Mouse (Mus musculus): ENCODE data around the gene Snx29. TPM values are rescaled to one million over a fixed set of nuclear protein-coding genes. Genes with fewer than 3 reads are reported as not detected.
A peak's percentile ranks its signal among the peaks of the same experiment; 100 is the strongest.

Snx29 gene
- polyA plus RNA-seq, 1 experiment from 2014 or later = 14.2 TPM

GRCm38 (mm10) chr16:11537663-11538062, 215.0 kb downstream of the Snx29 start:
- no peak for ATAC-seq (ENCODE audit: insufficient number of reproducible peaks, low FRiP score, low TSS enrichment, low read depth)
- H3K4me3 ChIP-seq (replicated peaks) = no peak overlapping the region
- no peak overlapping the region for H3K4me2 ChIP-seq (replicated peaks)
- 40% methylated on average over 5 of the region's 5 CpGs for WGBS
- no peak overlapping the region for H3K27ac ChIP-seq (replicated peaks)
- H3K36me3 ChIP-seq = no peaks in the 10 kb centered on the region
- H3K9ac ChIP-seq = no peak overlapping the region
- H3K27me3 ChIP-seq = no peaks in the 10 kb centered on the region
- no peaks in the 10 kb centered on the region for H3K9me3 ChIP-seq (replicated peaks)
- peaks cover 13% of the 10 kb centered on the region; the same call in 1 of the 2 replicates for H3K4me1 ChIP-seq

DNA sequence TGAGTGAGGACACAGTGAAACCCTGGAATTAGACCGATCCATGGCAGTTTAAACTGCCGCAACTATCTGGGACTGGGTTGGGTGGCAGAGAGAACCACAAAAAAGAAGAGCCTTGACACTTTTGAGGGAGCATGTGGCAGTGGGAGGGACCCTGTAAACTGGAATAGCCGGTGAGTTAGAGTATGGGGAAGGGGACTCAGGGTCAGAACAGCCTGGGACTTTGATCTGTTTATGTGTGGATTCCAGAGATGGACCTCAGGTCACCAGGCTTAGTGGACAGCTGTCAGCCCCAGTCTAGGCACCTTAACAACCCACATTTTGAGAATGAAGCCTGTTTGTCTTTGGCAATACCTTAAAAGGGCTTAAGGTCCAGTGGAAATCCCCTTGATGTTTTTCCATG, 215.5 kb downstream of the Snx29 start:
- H3K27ac ChIP-seq (replicated peaks) = no peak overlapping the region
- H3K9me3 ChIP-seq (replicated peaks) = no peaks in the 10 kb centered on the region
- no peak overlapping the region for H3K4me3 ChIP-seq (replicated peaks)
- H3K36me3 ChIP-seq = no peaks in the 10 kb centered on the region
- H3K27me3 ChIP-seq = no peaks in the 10 kb centered on the region
- H3K9ac ChIP-seq = no peak overlapping the region
- H3K4me2 ChIP-seq (replicated peaks) = no peak overlapping the region
- no peak for ATAC-seq (ENCODE audit: insufficient number of reproducible peaks, low FRiP score, low TSS enrichment, low read depth)
- 43% methylated on average over 3 of the region's 3 CpGs for WGBS
- H3K4me1 ChIP-seq = peaks cover 11% of the 10 kb centered on the region; the same call in 1 of the 2 replicates

GRCm38 (mm10) chr16:11540961-11541360, 218.3 kb downstream of the Snx29 start:
- Histone ChIP-seq H3K4me2 (replicated peaks) (no peak overlapping the region), H3K27me3 (no peaks in the 10 kb centered on the region), H3K4me1 (peaks cover 6% of the 10 kb centered on the region; the same call in 1 of the 2 replicates), H3K36me3 (no peaks in the 10 kb centered on the region), H3K27ac (replicated peaks) (no peak overlapping the region), H3K9ac (no peak overlapping the region), H3K9me3 (replicated peaks) (no peaks in the 10 kb centered on the region), H3K4me3 (replicated peaks) (no peak overlapping the region)
- no peak for ATAC-seq (ENCODE audit: insufficient number of reproducible peaks, low FRiP score, low TSS enrichment, low read depth)

GRCm38 (mm10) chr16:11541769-11542168, 219.1 kb downstream of the Snx29 start:
- no peak overlapping the region for H3K27ac ChIP-seq (replicated peaks)
- WGBS = 92% methylated on average over 7 of the region's 7 CpGs
- no peak overlapping the region for H3K4me3 ChIP-seq (replicated peaks)
- H3K9ac ChIP-seq = no peak overlapping the region
- no peaks in the 10 kb centered on the region for H3K9me3 ChIP-seq (replicated peaks)
- H3K36me3 ChIP-seq = no peaks in the 10 kb centered on the region
- H3K4me2 ChIP-seq (replicated peaks) = no peak overlapping the region
- H3K4me1 ChIP-seq = peaks cover 6% of the 10 kb centered on the region; the same call in 1 of the 2 replicates
- no peaks in the 10 kb centered on the region for H3K27me3 ChIP-seq
- ATAC-seq (ENCODE audit: insufficient number of reproducible peaks, low FRiP score, low TSS enrichment, low read depth) = no peak

DNA sequence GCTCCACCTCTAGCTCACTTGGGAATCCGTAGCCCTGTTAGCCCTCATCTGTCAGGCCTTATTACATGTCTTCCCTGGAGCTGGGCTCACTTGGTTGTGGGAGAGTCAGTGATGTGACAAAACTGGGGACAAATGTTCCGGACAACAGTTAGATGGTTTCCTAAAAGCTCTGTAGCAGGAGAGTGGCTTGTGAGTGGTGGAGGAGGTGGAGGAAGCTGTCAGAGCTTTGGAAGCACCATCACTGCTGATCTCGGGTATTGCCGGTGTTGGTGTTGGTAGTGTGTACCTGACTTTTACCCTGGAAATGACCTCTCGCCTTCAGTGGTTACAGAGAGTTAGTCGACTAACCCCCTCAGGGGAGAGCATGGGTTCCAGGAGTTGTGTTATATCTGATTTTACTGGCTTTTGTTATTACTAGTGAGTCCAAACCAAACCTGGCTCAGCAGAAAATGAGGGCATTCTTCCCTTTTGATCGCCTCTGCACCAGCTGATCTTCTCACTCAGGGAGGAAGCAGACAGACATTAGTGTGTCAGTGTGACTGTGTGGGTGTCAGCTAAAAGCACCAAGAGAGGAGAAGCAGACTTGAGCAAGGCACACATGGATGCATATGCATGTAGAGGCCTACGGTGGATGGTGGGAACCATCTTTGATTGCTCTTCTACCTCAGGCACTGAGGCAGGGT, 227.5 kb downstream of the Snx29 start:
- no peak for ATAC-seq (ENCODE audit: insufficient number of reproducible peaks, low FRiP score, low TSS enrichment, low read depth)
- Histone ChIP-seq H3K9ac (no peak overlapping the region), H3K4me1 (no peaks in the 10 kb centered on the region), H3K4me3 (replicated peaks) (no peak overlapping the region), H3K27ac (replicated peaks) (no peak overlapping the region), H3K9me3 (replicated peaks) (no peaks in the 10 kb centered on the region), H3K36me3 (no peaks in the 10 kb centered on the region), H3K27me3 (no peaks in the 10 kb centered on the region), H3K4me2 (replicated peaks) (no peak overlapping the region)
- WGBS = 83% methylated on average over 8 of the region's 8 CpGs

GRCm38 (mm10) chr16:11561714-11562113, 239.0 kb downstream of the Snx29 start:
- H3K4me3 ChIP-seq (replicated peaks) = no peak overlapping the region
- H3K27ac ChIP-seq (replicated peaks) = no peak overlapping the region
- no peaks in the 10 kb centered on the region for H3K36me3 ChIP-seq
- no peak overlapping the region for H3K4me2 ChIP-seq (replicated peaks)
- H3K9ac ChIP-seq = no peak overlapping the region
- no peak for ATAC-seq (ENCODE audit: insufficient number of reproducible peaks, low FRiP score, low TSS enrichment, low read depth)
- H3K4me1 ChIP-seq = no peaks in the 10 kb centered on the region
- no peaks in the 10 kb centered on the region for H3K9me3 ChIP-seq (replicated peaks)
- 75% methylated on average over 2 of the region's 2 CpGs for WGBS
- H3K27me3 ChIP-seq = no peaks in the 10 kb centered on the region

- no peaks in the 10 kb centered on the region for H3K36me3 ChIP-seq
- no peaks in the 10 kb centered on the region for H3K27me3 ChIP-seq
- H3K4me2 ChIP-seq (replicated peaks) = no peak overlapping the region
- H3K4me1 ChIP-seq = no peaks in the 10 kb centered on the region
- H3K4me3 ChIP-seq (replicated peaks) = no peak overlapping the region
- H3K9me3 ChIP-seq (replicated peaks) = no peaks in the 10 kb centered on the region
- no peak overlapping the region for H3K27ac ChIP-seq (replicated peaks)
- 47% methylated on average over 4 of the region's 4 CpGs for WGBS
- no peak overlapping the region for H3K9ac ChIP-seq
- no peak for ATAC-seq (ENCODE audit: insufficient number of reproducible peaks, low FRiP score, low TSS enrichment, low read depth)
Observed at GRCm38 (mm10) chr16:11563846-11564245, 241.1 kb downstream of the Snx29 start.

DNA sequence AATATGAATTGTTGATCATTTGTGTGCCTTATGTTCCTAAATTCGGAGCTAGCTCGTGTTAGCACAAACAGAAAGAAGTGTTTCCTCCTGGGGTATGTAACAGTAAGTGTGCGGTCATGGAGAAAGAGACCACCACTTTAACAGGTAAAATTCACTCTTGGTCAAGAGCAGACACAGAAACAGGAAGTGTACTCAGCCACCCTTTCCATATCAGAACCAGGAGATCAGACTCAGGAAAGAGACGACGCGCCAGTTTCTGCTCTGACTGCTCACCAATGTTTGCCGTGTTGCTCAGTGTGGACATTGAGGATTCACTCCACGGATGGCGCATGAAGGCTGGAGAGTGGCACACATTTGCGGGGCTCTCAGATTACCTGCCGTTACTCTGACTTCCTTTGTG, 242.4 kb downstream of the Snx29 start:
- 70% methylated on average over 11 of the region's 11 CpGs for WGBS
- Histone ChIP-seq H3K27me3 (no peaks in the 10 kb centered on the region), H3K4me2 (replicated peaks) (no peak overlapping the region), H3K4me3 (replicated peaks) (no peak overlapping the region), H3K36me3 (no peaks in the 10 kb centered on the region), H3K9me3 (replicated peaks) (no peaks in the 10 kb centered on the region), H3K4me1 (no peaks in the 10 kb centered on the region), H3K27ac (replicated peaks) (no peak overlapping the region), H3K9ac (no peak overlapping the region)
- ATAC-seq (ENCODE audit: insufficient number of reproducible peaks, low FRiP score, low TSS enrichment, low read depth) = no peak

DNA sequence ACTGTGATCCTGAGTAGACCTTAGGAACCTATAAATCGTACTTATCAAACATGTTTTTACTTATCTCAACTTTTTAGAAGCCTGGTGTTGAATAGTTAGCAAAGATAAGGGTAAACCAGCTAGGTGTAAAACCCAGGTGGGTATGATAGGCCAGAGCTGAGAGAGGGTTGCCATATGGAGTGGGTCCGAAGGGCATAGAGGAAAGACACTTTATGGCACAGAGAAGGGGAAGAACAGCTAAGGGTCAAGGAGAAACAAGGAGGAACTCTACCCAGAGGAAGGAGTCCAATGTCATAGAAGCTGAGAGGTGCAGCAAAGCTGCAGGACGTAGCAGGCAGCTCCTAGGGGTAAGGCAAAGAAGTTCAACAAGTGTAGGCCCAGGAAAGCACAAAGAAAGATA, 244.9 kb downstream of the Snx29 start:
- Histone ChIP-seq H3K36me3 (no peaks in the 10 kb centered on the region), H3K4me2 (replicated peaks) (no peak overlapping the region), H3K4me1 (no peaks in the 10 kb centered on the region), H3K9me3 (replicated peaks) (no peaks in the 10 kb centered on the region), H3K27ac (replicated peaks) (no peak overlapping the region), H3K27me3 (no peaks in the 10 kb centered on the region), H3K4me3 (replicated peaks) (no peak overlapping the region), H3K9ac (no peak overlapping the region)
- 80% methylated on average over 3 of the region's 3 CpGs for WGBS
- ATAC-seq (ENCODE audit: insufficient number of reproducible peaks, low FRiP score, low TSS enrichment, low read depth) = no peak

DNA sequence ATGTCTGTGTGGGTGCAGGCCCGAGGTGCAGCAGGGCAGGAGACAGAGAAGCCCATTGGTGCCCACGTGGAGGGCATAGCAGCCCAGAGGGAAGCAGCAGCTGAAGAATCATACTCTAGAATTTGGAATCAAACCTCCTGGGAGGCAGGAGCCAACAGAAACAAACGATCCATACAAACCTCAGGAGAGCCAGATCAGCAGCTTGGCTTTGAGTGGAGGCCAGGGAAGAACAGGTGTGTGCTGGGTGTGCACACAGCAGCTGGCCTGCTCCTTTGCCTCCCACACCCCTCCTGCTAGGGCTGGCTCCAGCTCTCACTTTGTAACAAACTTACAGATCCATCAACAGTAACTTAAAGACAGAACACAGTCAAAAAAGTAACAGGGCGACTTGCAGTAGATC, 245.4 kb downstream of the Snx29 start:
- ATAC-seq (ENCODE audit: insufficient number of reproducible peaks, low FRiP score, low TSS enrichment, low read depth) = peak; percentile 64; the same call in 1 of the 2 replicates
- no peak overlapping the region for H3K4me3 ChIP-seq (replicated peaks)
- WGBS = 72% methylated on average over 4 of the region's 4 CpGs

GRCm38 (mm10) chr16:11568601-11569000, 245.9 kb downstream of the Snx29 start:
- Histone ChIP-seq H3K9me3 (replicated peaks) (no peaks in the 10 kb centered on the region), H3K4me1 (no peaks in the 10 kb centered on the region), H3K27ac (replicated peaks) (no peak overlapping the region), H3K27me3 (no peaks in the 10 kb centered on the region), H3K4me3 (replicated peaks) (no peak overlapping the region), H3K9ac (no peak overlapping the region), H3K36me3 (no peaks in the 10 kb centered on the region), H3K4me2 (replicated peaks) (no peak overlapping the region)
- ATAC-seq (ENCODE audit: insufficient number of reproducible peaks, low FRiP score, low TSS enrichment, low read depth) = no peak

More for the DNA sequence above, 245.4 kb downstream of the Snx29 start:
- no peak overlapping the region for H3K27ac ChIP-seq (replicated peaks)
- H3K9ac ChIP-seq = no peak overlapping the region
- no peak overlapping the region for H3K4me2 ChIP-seq (replicated peaks)
- H3K4me1 ChIP-seq = no peaks in the 10 kb centered on the region
- H3K9me3 ChIP-seq (replicated peaks) = no peaks in the 10 kb centered on the region
- H3K36me3 ChIP-seq = no peaks in the 10 kb centered on the region
- no peaks in the 10 kb centered on the region for H3K27me3 ChIP-seq

GRCm38 (mm10) chr16:11569127-11569526, 246.4 kb downstream of the Snx29 start:
- Histone ChIP-seq H3K9ac (no peak overlapping the region), H3K9me3 (replicated peaks) (no peaks in the 10 kb centered on the region), H3K4me2 (replicated peaks) (no peak overlapping the region), H3K36me3 (no peaks in the 10 kb centered on the region), H3K4me1 (no peaks in the 10 kb centered on the region), H3K4me3 (replicated peaks) (no peak overlapping the region), H3K27me3 (no peaks in the 10 kb centered on the region), H3K27ac (replicated peaks) (no peak overlapping the region)
- ATAC-seq (ENCODE audit: insufficient number of reproducible peaks, low FRiP score, low TSS enrichment, low read depth) = no peak
- WGBS = 57% methylated on average over 6 of the region's 6 CpGs
